Mouse (Mus musculus) spleen, embryonic (tissue): ENCODE results near the gene Fyn.

Experiments
- CTCF ChIA-PET: fragments of 350-600 bp; sonication (Branson Sonifier 250); formaldehyde crosslinking; loops from one replicate; lab custom pipeline; 2022; lab: Charles Lee

The Fyn gene

GRCm38 (mm10) chr10:39410151-39410649 is 41.5 kb downstream of the Fyn start:
- CTCF ChIA-PET, result interaction anchor here (0.6 to 1.3 kb wide), 3 partner anchors 9 to 153 kb away, joined by 3 to 4 read pairs (median 3); no protein-coding TSS in a partner anchor

GRCm38 (mm10) chr10:39411857-39412559 is 43.4 kb downstream of the Fyn start:
- CTCF ChIA-PET, result interaction anchor here (0.9 kb wide), 1 partner anchor 107 kb away, joined by 3 read pairs; no protein-coding TSS in a partner anchor

- CTCF ChIA-PET, result interaction anchor here (0.6 to 1.0 kb wide), 3 partner anchors 17 to 106 kb away, joined by 3 to 4 read pairs (median 3); no protein-coding TSS in a partner anchor
These were observed 44.4 kb downstream of the Fyn start for GRCm38 (mm10) chr10:39412826-39413620.

GRCm38 (mm10) chr10:39414068-39414467 is 45.4 kb downstream of the Fyn start:
- CTCF ChIA-PET, result no interaction called here

- CTCF ChIA-PET, result interaction anchor here (0.5 kb wide), 1 partner anchor 175 kb away, joined by 10 read pairs; no protein-coding TSS in a partner anchor
These were observed 46.9 kb downstream of the Fyn start for GRCm38 (mm10) chr10:39415586-39415985.

GRCm38 (mm10) chr10:39417611-39418010 is 49.0 kb downstream of the Fyn start:
- CTCF ChIA-PET, result no interaction called here

- CTCF ChIA-PET, result no interaction called here
These were observed 49.7 kb downstream of the Fyn start for GRCm38 (mm10) chr10:39418395-39418794.

GRCm38 (mm10) chr10:39420842-39421617 is 52.4 kb downstream of the Fyn start:
- CTCF ChIA-PET, result no interaction called here

- CTCF ChIA-PET, result no interaction called here
These were observed 53.1 kb downstream of the Fyn start for GRCm38 (mm10) chr10:39421772-39422171.

GRCm38 (mm10) chr10:39424643-39425042 is 56.0 kb downstream of the Fyn start:
- CTCF ChIA-PET, result interaction anchor here (0.6 kb wide), 1 partner anchor 26 kb away, joined by 3 read pairs; no protein-coding TSS in a partner anchor

GRCm38 (mm10) chr10:39426033-39426432 is 57.4 kb downstream of the Fyn start:
- CTCF ChIA-PET, result no interaction called here

GRCm38 (mm10) chr10:39426833-39427490 is 58.3 kb downstream of the Fyn start:
- CTCF ChIA-PET, result no interaction called here

GRCm38 (mm10) chr10:39429661-39430060 is 61.0 kb downstream of the Fyn start:
- CTCF ChIA-PET, result no interaction called here

- CTCF ChIA-PET, result no interaction called here
These were observed 61.6 kb downstream of the Fyn start for GRCm38 (mm10) chr10:39430074-39430764.

GRCm38 (mm10) chr10:39431265-39431664 is 62.6 kb downstream of the Fyn start:
- CTCF ChIA-PET, result no interaction called here

- CTCF ChIA-PET, result no interaction called here
These were observed 64.3 kb downstream of the Fyn start for GRCm38 (mm10) chr10:39432648-39433568.

- CTCF ChIA-PET, result no interaction called here
These were observed 65.2 kb downstream of the Fyn start for GRCm38 (mm10) chr10:39433893-39434292.

GRCm38 (mm10) chr10:39434758-39435448 is 66.2 kb downstream of the Fyn start:
- CTCF ChIA-PET, result interaction anchor here (0.6 kb wide), 1 partner anchor 88 kb away, joined by 4 read pairs; no protein-coding TSS in a partner anchor

GRCm38 (mm10) chr10:39438905-39439304 is 70.2 kb downstream of the Fyn start:
- CTCF ChIA-PET, result no interaction called here
